Mouse (Mus musculus) retina, adult 2 months (tissue): ENCODE data around the gene Zfp36l1.

Source experiments
- DNase-seq: peaks from one replicate; pipeline ENCODE4 v3.0.0-alpha.2; 2012; ENCODE audit warnings: low read depth, low spot score

Zfp36l1 gene

GRCm38 (mm10) chr12:80109753-80110545, 2.9 kb downstream of the Zfp36l1 start:
- no peak for DNase-seq

- DNase-seq: peak; percentile 71
These were observed 3.7 kb downstream of the Zfp36l1 start for GRCm38 (mm10) chr12:80108896-80109668.

GRCm38 (mm10) chr12:80106896-80107667, 5.7 kb downstream of the Zfp36l1 start:
- no peak for DNase-seq

GRCm38 (mm10) chr12:80106138-80106895, 6.5 kb downstream of the Zfp36l1 start:
- no peak for DNase-seq

- no peak for DNase-seq
These were observed 9.3 kb downstream of the Zfp36l1 start for GRCm38 (mm10) chr12:80103521-80103973.

- no peak for DNase-seq
These were observed 9.7 kb downstream of the Zfp36l1 start for GRCm38 (mm10) chr12:80103089-80103488.

GRCm38 (mm10) chr12:80098825-80099224, 14.0 kb downstream of the Zfp36l1 start:
- no peak for DNase-seq

- DNase-seq: no peak
These were observed 16.1 kb downstream of the Zfp36l1 start for GRCm38 (mm10) chr12:80096734-80097133.

- DNase-seq: no peak
These were observed 20.0 kb downstream of the Zfp36l1 start for GRCm38 (mm10) chr12:80092787-80093186.

GRCm38 (mm10) chr12:80091080-80091479, 21.7 kb downstream of the Zfp36l1 start:
- DNase-seq: no peak

- DNase-seq: no peak
These were observed 22.3 kb downstream of the Zfp36l1 start for GRCm38 (mm10) chr12:80090529-80090928.

GRCm38 (mm10) chr12:80088143-80088542, 24.7 kb downstream of the Zfp36l1 start:
- DNase-seq: no peak

- DNase-seq: no peak
These were observed 28.2 kb downstream of the Zfp36l1 start for GRCm38 (mm10) chr12:80084446-80085112.

GRCm38 (mm10) chr12:80083937-80084336, 28.9 kb downstream of the Zfp36l1 start:
- no peak for DNase-seq

GRCm38 (mm10) chr12:80083133-80083821, 29.5 kb downstream of the Zfp36l1 start:
- no peak for DNase-seq

- DNase-seq: no peak
These were observed 30.1 kb downstream of the Zfp36l1 start for GRCm38 (mm10) chr12:80082730-80083129.

GRCm38 (mm10) chr12:80081440-80081839, 31.4 kb downstream of the Zfp36l1 start:
- DNase-seq: no peak

- no peak for DNase-seq
These were observed 32.9 kb downstream of the Zfp36l1 start for GRCm38 (mm10) chr12:80079937-80080336.

- DNase-seq: no peak
These were observed 38.5 kb downstream of the Zfp36l1 start for GRCm38 (mm10) chr12:80074331-80074730.
